Mouse (Mus musculus) forebrain, postnatal 0 days (tissue): Measurements from ENCODE around the gene Krt9. TPM values are rescaled to one million over a fixed set of nuclear protein-coding genes. Genes with fewer than 3 reads are reported as not detected.
"Not testable (repeated sequence)": the region's sequence is repeated elsewhere in the genome, so short reads cannot be mapped to it uniquely, and the experiment has no call there.

ENCODE experiments used
- ATAC-seq: fragments of 200-750 bp; cut with Nextera tagmentation; 2 replicates; pipeline ENCODE4 v1.8.0; 2017; ENCODE audit warnings: mild to moderate bottlenecking, moderate library complexity
- DNase-seq: peaks from one replicate; pipeline ENCODE4 v3.0.0-alpha.2; 2015
- H3K27ac ChIP-seq: fragments of 300-500 bp; sonication (generic); 2 replicates; pipeline ENCODE4 v1.5.1; 2014; ENCODE audit warnings: low read depth, mild to moderate bottlenecking, antibody characterized with exemption, low read length, moderate library complexity, mixed read lengths
- H3K27me3 ChIP-seq: fragments of 300-500 bp; sonication (generic); 2 replicates; pipeline ENCODE4 v1.6.1; 2014; ENCODE audit warnings: mild to moderate bottlenecking, low read length, mixed read lengths; ENCODE audit not compliant: insufficient read depth
- H3K36me3 ChIP-seq: fragments of 300-500 bp; sonication (generic); 2 replicates; pipeline ENCODE4 v1.6.1; 2014; ENCODE audit warnings: mild to moderate bottlenecking, moderate library complexity; ENCODE audit not compliant: insufficient read depth
- H3K4me1 ChIP-seq: fragments of 300-500 bp; sonication (generic); 2 replicates; pipeline ENCODE4 v1.6.1; 2014; ENCODE audit warnings: antibody characterized with exemption; ENCODE audit not compliant: insufficient read depth
- H3K4me2 ChIP-seq: fragments of 300-500 bp; sonication (generic); 2 replicates; pipeline ENCODE4 v1.6.1; 2014; ENCODE audit warnings: low read depth, mild to moderate bottlenecking, moderate library complexity
- H3K4me3 ChIP-seq: fragments of 300-500 bp; sonication (generic); 2 replicates; pipeline ENCODE4 v1.5.1; 2014; ENCODE audit warnings: low read depth, low read length, mixed read lengths
- H3K9ac ChIP-seq: fragments of 300-500 bp; sonication (generic); 2 replicates; pipeline ENCODE4 v1.6.1; 2014; ENCODE audit warnings: mild to moderate bottlenecking
- H3K9me3 ChIP-seq: fragments of 300-500 bp; sonication (generic); 2 replicates; pipeline ENCODE4 v1.6.1; 2016; ENCODE audit warnings: low read length
- CTCF ChIP-seq: sonication (generic); IDR thresholded peaks from 2 replicates; pipeline ENCODE4 v1.5.1; 2016; ENCODE audit warnings: antibody characterized with exemption, control low read depth, low read depth
- WGBS: fragments of 180-500 bp; shearing (Covaris S2); extraction: QIAGEN DNeasy Blood & Tissue Kit; methylation state at CpG from one replicate; pipeline ENCODE4 v1.1.7; 2014; 5-methylcytosine and 5-hydroxymethylcytosine counted together
- polyA plus RNA-seq: library from polyadenylated mRNA; unstranded; fragments of >200 nt; fragmentation: Nextera tagmentation; extraction: Ambion mirVana; gene quantifications from 2 replicates; pipeline ENCODE4 v1.2.1, GENCODE M21; 2015
- total RNA-seq: library from RNA; depleted of rRNA; stranded (reverse); fragments of >200 nt; gene quantifications from 2 replicates; pipeline ENCODE4 v1.2.3, GENCODE M21; 2014; rRNA removed

Gene Krt9
- total RNA-seq (not detected in 2 replicates), polyA plus RNA-seq (0.06 TPM in 1 of 2 replicates, not detected in the other)

GRCm38 (mm10) chr11:100192992-100193391 is at the start of gene Krt9:
Gene Krt9, minus strand, starts transcription at chr11:100193246.
- no peak within 1 kb of the TSS for H3K4me3 ChIP-seq
- no peaks in the 10 kb centered on the region for H3K9me3 ChIP-seq
- 67% methylated on average over 9 of the region's 9 CpGs for WGBS
- H3K27ac ChIP-seq, result no peak within 1 kb of the TSS
- no peaks in the 10 kb centered on the region for H3K27me3 ChIP-seq
- no peak for TF ChIP-seq CTCF
- no peaks in the 10 kb centered on the region for H3K4me1 ChIP-seq
- H3K9ac ChIP-seq, result no peak within 1 kb of the TSS
- no peak within 1 kb of the TSS for H3K4me2 ChIP-seq
- DNase-seq (no peak), ATAC-seq (no peak)
- H3K36me3 ChIP-seq, result no peaks in the 10 kb centered on the region

- H3K36me3 ChIP-seq, H3K4me3 ChIP-seq, H3K27me3 ChIP-seq, DNase-seq, H3K4me2 ChIP-seq, H3K4me1 ChIP-seq, H3K27ac ChIP-seq, H3K9me3 ChIP-seq, H3K9ac ChIP-seq, ATAC-seq: not testable (repeated sequence)
- WGBS, result 89% methylated on average over 4 of the region's 4 CpGs
These were observed 47.2 kb upstream of the Krt9 start for GRCm38 (mm10) chr11:100240272-100240671.

DNA sequence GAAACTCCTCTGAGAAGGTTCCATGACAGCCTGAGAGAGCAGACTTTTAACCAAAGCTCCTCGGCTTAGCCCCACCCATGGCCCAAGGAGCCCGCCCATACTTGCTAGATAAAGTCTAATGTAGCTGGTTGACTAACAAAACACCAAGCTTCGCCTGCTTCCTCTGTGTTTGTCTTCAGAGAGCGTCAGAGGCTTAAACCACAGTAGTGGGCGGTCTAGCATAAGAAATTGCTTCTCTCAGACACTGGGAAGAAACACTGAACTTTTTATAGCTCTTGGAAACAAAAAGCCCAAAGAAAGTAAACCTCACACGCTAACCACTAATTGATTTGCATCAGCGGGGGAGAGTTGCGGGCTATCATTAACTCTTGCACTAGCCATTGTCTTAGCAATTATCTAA is 28.7 kb upstream of the Krt9 start:
- H3K4me1 ChIP-seq, result no peaks in the 10 kb centered on the region
- TF ChIP-seq CTCF, result no peak
- H3K4me2 ChIP-seq, result no peak overlapping the region
- H3K27ac ChIP-seq, result no peak overlapping the region
- WGBS, result 40% methylated on average over 8 of the region's 8 CpGs
- H3K9ac ChIP-seq, result no peak overlapping the region
- ATAC-seq, result no peak
- no peaks in the 10 kb centered on the region for H3K36me3 ChIP-seq
- H3K9me3 ChIP-seq, result no peaks in the 10 kb centered on the region
- no peak overlapping the region for H3K4me3 ChIP-seq
- H3K27me3 ChIP-seq, result no peaks in the 10 kb centered on the region
- DNase-seq, result no peak

DNA sequence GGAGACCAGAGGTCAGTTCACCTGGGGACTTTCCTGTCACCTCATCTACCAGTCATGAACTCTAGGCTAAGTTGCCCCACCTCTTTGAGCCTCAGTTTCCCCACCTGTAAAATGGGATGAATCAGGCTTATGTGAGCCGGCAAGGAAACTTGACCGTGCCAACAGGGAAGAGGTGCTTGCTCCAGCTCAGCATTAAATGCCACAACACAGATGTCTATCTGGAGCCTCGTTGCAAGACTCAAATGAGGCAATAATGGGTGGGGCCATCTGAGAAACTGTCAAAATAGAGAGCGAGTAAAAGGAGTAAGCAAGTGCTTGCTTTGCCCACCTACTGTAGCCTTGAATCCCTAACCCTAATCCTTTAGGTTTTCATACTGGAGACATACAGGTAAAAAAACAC is 26.3 kb upstream of the Krt9 start:
- Histone ChIP-seq H3K4me3 (no peak overlapping the region), H3K9ac (no peak overlapping the region), H3K27me3 (no peaks in the 10 kb centered on the region), H3K9me3 (no peaks in the 10 kb centered on the region), H3K4me2 (no peak overlapping the region), H3K27ac (no peak overlapping the region), H3K36me3 (no peaks in the 10 kb centered on the region), H3K4me1 (no peaks in the 10 kb centered on the region)
- no peak for DNase-seq
- ATAC-seq, result no peak
- WGBS, result 84% methylated on average over 4 of the region's 4 CpGs
- no peak for TF ChIP-seq CTCF

GRCm38 (mm10) chr11:100208542-100208941 is 15.5 kb upstream of the Krt9 start:
- ATAC-seq (no peak), DNase-seq (no peak)
- Histone ChIP-seq H3K27ac (no peak overlapping the region), H3K27me3 (no peaks in the 10 kb centered on the region), H3K9me3 (no peaks in the 10 kb centered on the region), H3K4me1 (no peaks in the 10 kb centered on the region), H3K9ac (no peak overlapping the region), H3K36me3 (no peaks in the 10 kb centered on the region), H3K4me3 (no peak overlapping the region), H3K4me2 (no peak overlapping the region)
- TF ChIP-seq CTCF, result no peak
- 64% methylated on average over 6 of the region's 6 CpGs for WGBS

DNA sequence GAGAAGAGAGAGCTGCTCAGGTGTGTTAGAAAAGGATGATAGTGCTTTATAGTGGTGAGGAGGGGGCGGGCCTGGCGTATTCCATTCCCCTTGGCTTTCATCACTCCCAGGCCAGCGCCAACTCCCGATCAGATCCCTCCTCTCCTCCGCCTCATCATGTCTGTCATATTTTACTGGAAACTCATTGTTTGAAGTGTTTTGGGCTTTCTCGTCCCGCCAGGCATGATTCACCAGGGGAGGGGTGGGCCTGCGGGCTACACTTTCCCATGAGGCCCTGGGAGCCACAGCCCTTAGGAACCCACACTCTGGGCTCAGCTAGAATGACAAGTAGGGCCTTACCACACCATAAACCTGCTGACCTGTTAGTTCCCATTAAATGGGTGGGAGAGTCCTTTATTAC is 14.5 kb upstream of the Krt9 start, which contains the start of gene Krt14:
Gene Krt14 (minus strand): TSS at position 51 of the 400 bp plus-strand sequence.
- Histone ChIP-seq H3K9me3 (no peaks in the 10 kb centered on the region), H3K9ac (no peak within 1 kb of the TSS), H3K36me3 (no peaks in the 10 kb centered on the region), H3K4me1 (no peaks in the 10 kb centered on the region), H3K27me3 (no peaks in the 10 kb centered on the region), H3K4me2 (no peak within 1 kb of the TSS), H3K27ac (no peak within 1 kb of the TSS), H3K4me3 (no peak within 1 kb of the TSS)
- ATAC-seq, result no peak
- TF ChIP-seq CTCF, result no peak
- 86% methylated on average over 8 of the region's 8 CpGs for WGBS
- DNase-seq, result no peak

DNA sequence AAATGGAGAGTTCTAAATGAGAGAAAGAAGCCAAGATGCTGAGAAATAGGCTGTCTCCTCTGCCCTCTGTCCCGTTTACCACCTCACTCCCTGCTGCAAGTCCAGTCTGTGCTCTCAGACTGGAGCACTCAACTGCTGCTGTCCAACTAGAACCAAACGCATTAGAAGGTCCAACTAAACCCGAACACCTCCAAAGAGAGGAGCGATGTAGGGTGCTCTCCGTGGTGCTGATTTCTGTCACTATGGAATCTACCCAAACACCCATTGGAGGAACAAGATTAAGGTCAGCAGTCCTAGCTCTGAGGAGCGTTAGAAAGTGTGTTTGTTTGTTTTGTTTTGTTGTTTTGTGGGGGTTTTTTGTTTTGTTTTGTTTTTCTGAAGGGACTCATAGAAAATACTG is 10.4 kb upstream of the Krt9 start:
- ATAC-seq, result no peak
- Histone ChIP-seq H3K4me1 (no peaks in the 10 kb centered on the region), H3K27ac (no peak overlapping the region), H3K36me3 (no peaks in the 10 kb centered on the region), H3K9me3 (no peaks in the 10 kb centered on the region), H3K9ac (no peak overlapping the region), H3K4me3 (no peak overlapping the region), H3K4me2 (no peak overlapping the region), H3K27me3 (no peaks in the 10 kb centered on the region)
- no peak for TF ChIP-seq CTCF
- no peak for DNase-seq
- 17% methylated on average over 6 of the region's 6 CpGs for WGBS

GRCm38 (mm10) chr11:100202906-100203305 is 9.9 kb upstream of the Krt9 start:
- ATAC-seq (no peak), DNase-seq (no peak)
- Histone ChIP-seq H3K4me1 (no peaks in the 10 kb centered on the region), H3K4me2 (no peak overlapping the region), H3K27me3 (no peaks in the 10 kb centered on the region), H3K4me3 (no peak overlapping the region), H3K9me3 (no peaks in the 10 kb centered on the region), H3K36me3 (no peaks in the 10 kb centered on the region), H3K27ac (no peak overlapping the region), H3K9ac (no peak overlapping the region)
- no peak for TF ChIP-seq CTCF
- 86% methylated on average over 4 of the region's 4 CpGs for WGBS
